Mouse (Mus musculus) heart, embryonic 14.5 days (tissue): ENCODE measurements around the gene Gm44965. TPM values are rescaled to one million over a fixed set of nuclear protein-coding genes. Genes with fewer than 3 reads are reported as not detected.
A peak's percentile ranks its signal among the peaks of the same experiment; 100 is the strongest.

ENCODE experiments used
- ATAC-seq: fragments of 200-750 bp; cut with Nextera tagmentation; 2 replicates; pipeline ENCODE4 v1.8.0; 2017; ENCODE audit warnings: low read depth, moderate TSS enrichment; ENCODE audit not compliant: insufficient number of reproducible peaks, insufficient read depth, low FRiP score
- H3K27ac ChIP-seq, 2 experiments: fragments of 200-500 bp in 1 of 2; fragments of 300-500 bp in 1 of 2; sonication (generic) in 1 of 2; replicated peaks in 1 of 2; 2 replicates each; pipeline ENCODE4 v1.5.1; 2012 to 2014; ENCODE audit warnings: low read depth in 2 of 2, low read length in 2 of 2, control low read depth in 1 of 2, mild to moderate bottlenecking in 1 of 2, mixed read lengths in 1 of 2; ENCODE audit not compliant: control insufficient read depth in 1 of 2, insufficient read depth in 1 of 2
- H3K27me3 ChIP-seq: fragments of 300-500 bp; sonication (generic); 2 replicates; pipeline ENCODE4 v1.6.1; 2014; ENCODE audit warnings: mild to moderate bottlenecking, low read length, control low read depth; ENCODE audit not compliant: control insufficient read depth, insufficient read depth
- H3K36me3 ChIP-seq: fragments of 300-500 bp; sonication (generic); 2 replicates; pipeline ENCODE4 v1.6.1; 2014; ENCODE audit warnings: mild to moderate bottlenecking, control low read depth, low read length, mixed read lengths; ENCODE audit not compliant: control insufficient read depth, insufficient read depth
- H3K4me1 ChIP-seq, 2 experiments: fragments of 200-500 bp in 1 of 2; fragments of 300-500 bp in 1 of 2; sonication (generic) in 1 of 2; 2 replicates each; pipeline ENCODE4 v1.6.1; 2012 to 2014; ENCODE audit warnings: low read length in 2 of 2, control low read depth in 1 of 2, mixed read lengths in 1 of 2; ENCODE audit not compliant: control insufficient read depth in 2 of 2, insufficient read depth in 2 of 2
- H3K4me2 ChIP-seq: fragments of 300-500 bp; sonication (generic); 2 replicates; pipeline ENCODE4 v1.6.1; 2014; ENCODE audit warnings: mild to moderate bottlenecking, low read length
- H3K4me3 ChIP-seq, 2 experiments: fragments of 200-500 bp in 1 of 2; fragments of 300-500 bp in 1 of 2; sonication (generic) in 1 of 2; 2 replicates each; pipeline ENCODE4 v1.5.1; 2012 to 2014; ENCODE audit warnings: low read length in 2 of 2, mild to moderate bottlenecking in 2 of 2, control low read depth in 1 of 2, low read depth in 1 of 2, moderate library complexity in 1 of 2; ENCODE audit not compliant: control insufficient read depth in 1 of 2, insufficient read depth in 1 of 2
- H3K9ac ChIP-seq: fragments of 300-500 bp; sonication (generic); 2 replicates; pipeline ENCODE4 v1.6.1; 2014; ENCODE audit warnings: mild to moderate bottlenecking, low read length
- H3K9me3 ChIP-seq: fragments of 300-500 bp; sonication (generic); 2 replicates; pipeline ENCODE4 v1.6.1; 2016; ENCODE audit warnings: low read length, control low read depth; ENCODE audit not compliant: control insufficient read depth
- WGBS: fragments of 180-500 bp; shearing (Covaris S2); extraction: QIAGEN DNeasy Blood & Tissue Kit; methylation state at CpG from one replicate; pipeline ENCODE4 v1.1.7; 2014; 5-methylcytosine and 5-hydroxymethylcytosine counted together
- polyA plus RNA-seq: library from polyadenylated mRNA; unstranded; fragments of >200 nt; fragmentation: Nextera tagmentation; extraction: Ambion mirVana; gene quantifications from 2 replicates; pipeline ENCODE4 v1.2.1, GENCODE M21; 2014

The Gm44965 gene
- polyA plus RNA-seq, 1 experiment from 2014 or later: 0.84 TPM

DNA sequence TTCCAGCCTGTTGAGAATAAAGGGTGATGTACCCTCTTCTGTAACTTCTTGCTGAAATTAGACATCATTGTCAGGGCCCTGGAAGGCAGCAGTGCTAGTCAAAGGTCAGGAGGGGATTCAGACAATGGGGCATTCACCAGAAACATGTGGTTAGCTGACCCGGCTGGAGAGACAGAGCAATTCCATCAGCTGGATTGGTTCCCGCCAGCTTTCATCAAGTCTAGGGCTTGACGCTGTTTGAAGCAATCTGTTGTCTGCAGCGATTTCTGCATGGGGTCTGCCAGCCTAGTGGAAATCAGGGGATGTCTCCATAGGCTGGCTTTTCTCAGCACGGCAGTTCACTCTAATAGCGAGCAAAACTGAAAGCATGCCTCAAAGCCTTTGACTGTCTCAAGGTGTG, 42.8 kb downstream of the Gm44965 start:
- H3K27ac ChIP-seq: 0 out of 4 replicates have a peak overlapping the region, but pooled peaks have one; percentile 12 to 14

DNA sequence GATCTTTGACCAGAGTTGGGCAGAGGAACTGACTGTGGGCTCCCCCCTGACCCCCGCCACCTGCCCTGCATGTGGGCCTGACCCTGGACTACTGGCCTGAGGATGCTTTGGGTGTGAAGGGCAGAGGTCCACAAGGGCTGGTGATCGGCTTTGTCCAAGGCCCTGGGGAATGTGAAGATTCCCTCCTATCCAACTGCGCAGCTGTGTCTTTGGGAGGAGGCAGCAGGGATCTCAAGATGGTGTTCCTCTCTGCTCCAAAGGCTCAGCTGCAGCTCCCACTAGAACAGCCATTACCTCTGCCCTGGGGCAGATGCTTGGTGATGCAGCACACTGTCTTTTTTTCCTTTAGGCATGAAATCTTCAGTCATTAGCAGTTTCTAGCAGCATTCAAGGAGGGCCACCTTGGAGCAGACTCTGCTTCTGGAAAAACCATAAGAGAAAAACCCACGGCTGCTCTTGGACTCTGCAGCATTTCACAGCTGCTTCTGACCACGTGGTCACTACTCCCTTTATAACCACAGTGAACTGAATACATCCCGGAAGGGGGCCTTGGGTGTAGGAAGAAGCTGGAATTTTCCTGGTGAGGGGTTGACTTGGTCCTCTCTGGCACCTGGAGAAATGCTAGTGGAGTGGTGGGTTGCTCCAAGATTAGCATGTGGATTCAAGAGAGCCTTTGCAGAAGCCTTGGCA, 44.2 kb downstream of the Gm44965 start:
- Histone ChIP-seq H3K9me3 (no peaks in the 10 kb centered on the region), H3K9ac (no peak overlapping the region), H3K4me2 (no peak overlapping the region), H3K27ac (no peak overlapping the region), H3K4me1 (peaks cover 9 to 11% of the 10 kb centered on the region in 2 experiments), H3K4me3 (no peak overlapping the region), H3K36me3 (no peaks in the 10 kb centered on the region), H3K27me3 (no peaks in the 10 kb centered on the region)
- 62% methylated on average over 6 of the region's 6 CpGs for WGBS
- ATAC-seq: no peak

More for the DNA sequence above, 42.8 kb downstream of the Gm44965 start:
- H3K4me2 ChIP-seq: peak overlapping the region; percentile 28
- H3K4me3 ChIP-seq: no peak overlapping the region
- no peak for ATAC-seq
- 19% methylated on average over 6 of the region's 6 CpGs for WGBS
- peaks cover 9 to 11% of the 10 kb centered on the region in 2 experiments for H3K4me1 ChIP-seq
- no peaks in the 10 kb centered on the region for H3K9me3 ChIP-seq
- no peaks in the 10 kb centered on the region for H3K36me3 ChIP-seq
- H3K9ac ChIP-seq: 0 out of 2 replicates have a peak overlapping the region, but pooled peaks have one; percentile 6
- no peaks in the 10 kb centered on the region for H3K27me3 ChIP-seq

DNA sequence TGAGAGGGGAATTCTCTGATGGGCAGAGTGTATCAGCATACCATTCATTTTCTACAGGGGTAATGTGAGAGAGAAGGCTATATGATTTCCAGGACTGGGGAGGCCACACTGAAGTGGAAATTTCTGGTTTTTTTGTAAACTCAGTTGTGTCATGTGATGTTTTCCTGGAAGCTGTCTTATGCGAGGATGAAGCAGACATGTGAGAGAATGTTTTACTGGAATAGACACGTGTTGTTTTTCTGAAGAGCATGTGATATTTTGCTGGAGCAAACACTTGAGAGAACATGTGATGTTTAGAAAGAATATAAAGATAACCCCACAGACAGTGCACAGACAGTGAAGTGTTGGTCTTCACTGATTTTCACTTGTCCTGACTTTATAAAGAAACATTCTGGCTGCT, 44.8 kb downstream of the Gm44965 start:
- no peak overlapping the region for H3K9ac ChIP-seq
- H3K4me3 ChIP-seq: no peak overlapping the region
- H3K4me2 ChIP-seq: no peak overlapping the region
- no peaks in the 10 kb centered on the region for H3K9me3 ChIP-seq
- ATAC-seq: no peak
- H3K36me3 ChIP-seq: no peaks in the 10 kb centered on the region
- H3K27ac ChIP-seq: no peak overlapping the region
- 55% methylated on average over 2 of the region's 2 CpGs for WGBS
- H3K27me3 ChIP-seq: no peaks in the 10 kb centered on the region
- H3K4me1 ChIP-seq: peaks cover 9 to 11% of the 10 kb centered on the region in 2 experiments

DNA sequence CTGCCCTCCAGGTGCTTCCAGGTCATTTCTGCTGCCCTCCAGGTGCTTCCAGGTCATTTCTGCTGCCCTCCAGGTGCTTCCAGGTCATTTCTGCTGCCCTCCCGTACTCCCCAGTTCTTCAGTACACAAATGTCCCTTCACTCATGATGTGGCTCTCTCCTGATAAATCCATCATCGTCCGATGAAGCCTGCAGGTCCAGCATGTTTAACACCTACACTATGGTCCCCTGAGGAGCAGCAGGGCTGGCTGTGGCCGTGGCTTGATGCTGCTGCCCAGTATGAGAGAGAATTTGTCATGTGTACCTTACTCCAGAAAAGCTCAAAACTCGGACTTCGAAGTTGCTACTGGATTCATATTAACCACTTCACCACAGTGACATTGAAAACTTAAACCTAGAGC, 47.6 kb downstream of the Gm44965 start:
- no peak overlapping the region for H3K27ac ChIP-seq
- ATAC-seq: no peak
- H3K9me3 ChIP-seq: no peaks in the 10 kb centered on the region
- H3K36me3 ChIP-seq: no peaks in the 10 kb centered on the region
- no peak overlapping the region for H3K9ac ChIP-seq
- H3K27me3 ChIP-seq: no peaks in the 10 kb centered on the region
- H3K4me3 ChIP-seq: no peak overlapping the region
- WGBS: 63% methylated on average over 6 of the region's 6 CpGs
- no peak overlapping the region for H3K4me2 ChIP-seq
- peaks cover 9 to 13% of the 10 kb centered on the region in 2 experiments for H3K4me1 ChIP-seq

DNA sequence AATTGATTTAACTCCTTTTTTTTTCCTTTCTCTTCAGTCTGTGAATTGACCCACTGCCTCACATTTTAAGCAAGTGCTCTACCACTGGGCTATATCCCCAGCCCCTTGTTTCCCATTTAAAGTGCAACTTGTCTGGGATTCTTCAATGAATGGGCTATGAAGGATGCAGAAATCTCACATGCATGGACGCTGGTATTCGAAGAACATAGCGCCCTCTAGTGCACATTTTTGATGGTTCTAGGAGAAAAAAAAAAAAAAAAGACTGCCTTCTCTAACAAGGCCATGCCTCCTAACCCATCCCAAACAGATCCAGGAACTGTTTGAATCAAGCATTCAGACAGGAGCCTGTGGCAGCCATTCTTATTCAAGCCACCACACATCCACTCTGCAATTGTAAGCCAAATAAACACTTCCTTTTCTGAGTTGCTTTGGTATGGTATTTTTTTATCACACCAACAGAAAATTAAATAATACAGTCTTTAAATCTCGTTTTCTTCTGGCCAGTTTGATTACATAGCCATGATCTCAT, 49.1 kb downstream of the Gm44965 start:
- H3K27ac ChIP-seq: no peak overlapping the region
- no peak overlapping the region for H3K4me3 ChIP-seq
- 0 out of 4 replicates have a peak, but pooled peaks cover under 1 to 2% of the 10 kb centered on the region in 2 experiments for H3K4me1 ChIP-seq
- H3K9ac ChIP-seq: no peak overlapping the region
- H3K27me3 ChIP-seq: no peaks in the 10 kb centered on the region
- no peak overlapping the region for H3K4me2 ChIP-seq
- no peak for ATAC-seq
- no peaks in the 10 kb centered on the region for H3K9me3 ChIP-seq
- no peaks in the 10 kb centered on the region for H3K36me3 ChIP-seq
- WGBS: 22% methylated on average over 4 of the region's 4 CpGs

DNA sequence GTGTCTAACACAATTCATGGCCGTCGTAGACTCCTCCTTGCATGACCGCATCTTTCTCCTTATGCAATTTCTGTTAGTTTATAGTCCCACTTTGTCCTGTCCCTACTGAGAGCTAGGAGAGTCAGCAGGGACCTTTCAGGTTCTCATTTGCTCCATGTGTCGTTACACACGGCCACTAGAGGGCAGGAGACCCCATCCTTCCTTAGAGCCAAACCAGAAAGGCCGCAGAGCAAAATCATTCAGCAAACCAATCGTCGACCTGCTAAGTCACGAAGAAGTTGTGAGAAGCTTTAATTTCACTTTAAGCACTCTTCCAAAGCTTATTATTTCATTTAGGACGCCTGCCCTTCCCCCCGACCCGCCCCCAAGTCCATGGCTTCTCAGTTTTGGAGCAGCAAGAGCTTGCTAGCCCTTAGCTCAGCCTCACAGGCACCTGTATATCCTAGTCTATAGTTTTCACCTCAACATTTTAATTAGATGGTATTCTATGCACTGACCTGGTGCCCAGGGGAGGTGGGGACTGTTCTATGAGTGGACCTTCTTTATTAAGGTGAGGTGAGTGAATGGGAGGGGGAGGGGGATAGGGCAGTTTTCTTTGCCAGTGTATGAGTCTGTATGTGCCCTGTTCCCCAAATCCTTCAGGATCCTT, 52.0 kb downstream of the Gm44965 start:
- no peak; the same call in 1 of the 2 replicates for ATAC-seq
- 8% methylated on average over 12 of the region's 12 CpGs for WGBS
- Histone ChIP-seq H3K36me3 (no peaks in the 10 kb centered on the region), H3K27me3 (no peaks in the 10 kb centered on the region), H3K4me1 (0 out of 4 replicates have a peak, but pooled peaks cover 0 to 2% of the 10 kb centered on the region in 2 experiments), H3K27ac (no peak overlapping the region), H3K4me2 (no peak overlapping the region), H3K4me3 (no peak overlapping the region), H3K9ac (no peak overlapping the region), H3K9me3 (no peaks in the 10 kb centered on the region)

DNA sequence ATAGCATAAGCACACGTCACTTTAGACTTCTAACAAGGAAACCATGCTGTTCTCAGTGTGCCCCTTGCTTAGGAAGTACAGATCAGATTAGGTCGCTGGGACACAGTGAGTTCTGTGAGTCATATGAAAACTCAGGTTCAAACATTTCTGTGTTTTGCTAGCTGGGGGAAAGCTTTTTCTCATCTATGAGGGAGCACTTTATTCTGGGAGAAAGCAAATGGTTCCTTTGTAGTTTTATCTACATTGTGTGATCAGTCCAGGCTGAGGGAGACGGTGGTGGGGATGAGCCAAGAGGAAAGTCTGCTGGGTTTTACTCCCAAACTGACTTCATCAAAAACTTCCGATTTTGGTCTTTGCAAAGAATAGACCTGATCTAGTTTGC, 52.6 kb downstream of the Gm44965 start:
- ATAC-seq: no peak
- 59% methylated on average over 4 of the region's 4 CpGs for WGBS
- H3K9ac ChIP-seq: no peak overlapping the region
- no peaks in the 10 kb centered on the region for H3K36me3 ChIP-seq
- H3K27me3 ChIP-seq: no peaks in the 10 kb centered on the region
- no peak overlapping the region for H3K4me3 ChIP-seq
- H3K27ac ChIP-seq: no peak overlapping the region
- no peaks in the 10 kb centered on the region for H3K9me3 ChIP-seq
- H3K4me2 ChIP-seq: no peak overlapping the region
- 0 out of 4 replicates have a peak, but pooled peaks cover 0 to 2% of the 10 kb centered on the region in 2 experiments for H3K4me1 ChIP-seq
